Mouse (Mus musculus): ENCODE data around the gene Nav2.

Gene Nav2

DNA sequence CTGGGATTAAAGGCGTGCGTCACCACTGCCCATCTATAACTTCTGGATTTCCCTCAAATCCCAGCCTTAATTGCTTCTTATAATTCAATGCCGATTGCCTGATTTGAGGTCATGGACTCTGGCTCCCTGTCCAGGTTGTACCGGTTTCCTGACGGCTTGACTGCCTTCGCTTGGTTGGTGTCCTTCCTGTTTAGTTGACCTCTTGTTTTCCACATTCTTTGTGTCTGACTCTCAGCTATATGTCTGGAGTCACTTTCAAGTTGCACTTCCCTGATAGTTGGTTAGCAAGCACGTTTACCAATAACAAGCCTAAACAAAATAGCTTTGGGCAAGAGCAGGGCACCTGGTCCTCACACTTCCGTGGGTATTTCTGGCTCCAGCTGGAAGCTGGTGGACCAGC lies 625.1 kb downstream of the Nav2 start:
- no peak for DNase-seq

DNA sequence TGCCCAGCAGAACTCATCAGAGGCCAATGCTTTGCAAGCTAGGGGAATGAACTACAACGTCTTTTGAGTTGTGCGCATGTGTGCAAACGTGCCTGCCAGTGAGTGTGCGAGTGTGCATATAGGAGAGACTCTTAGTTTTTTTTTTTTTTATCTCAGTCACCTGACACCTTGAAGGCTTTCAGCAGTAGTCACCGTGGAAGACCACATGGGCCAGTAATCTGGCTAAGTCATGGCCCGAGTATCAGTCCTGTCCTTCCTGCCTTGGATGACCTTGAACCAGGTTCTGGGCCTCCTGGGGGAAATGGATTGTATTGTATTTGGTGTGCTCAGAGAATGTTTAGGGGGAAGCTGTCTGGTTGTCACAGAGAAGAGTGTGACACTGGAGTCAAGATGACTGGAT lies 625.7 kb downstream of the Nav2 start:
- no peak for DNase-seq

DNA sequence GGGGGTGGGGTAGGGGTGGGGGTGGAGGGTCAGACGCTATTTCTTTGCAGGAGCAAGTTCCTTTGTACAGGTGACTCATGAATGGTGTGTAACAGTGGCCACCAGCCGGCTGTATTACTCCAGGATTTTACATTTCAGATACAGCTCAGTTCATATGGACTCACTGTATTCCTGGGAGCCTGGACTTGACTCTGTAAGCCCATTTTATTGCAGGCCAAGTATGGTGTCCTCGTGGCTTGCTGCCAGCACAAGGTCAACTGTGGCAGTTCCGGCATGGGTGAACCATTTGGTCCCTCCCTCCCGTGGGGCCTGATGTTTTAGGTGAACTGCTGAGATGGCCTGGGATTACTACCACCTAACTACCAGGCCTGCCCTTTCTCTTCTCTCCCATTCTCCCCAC lies 629.8 kb downstream of the Nav2 start:
- DNase-seq: no peak

DNA sequence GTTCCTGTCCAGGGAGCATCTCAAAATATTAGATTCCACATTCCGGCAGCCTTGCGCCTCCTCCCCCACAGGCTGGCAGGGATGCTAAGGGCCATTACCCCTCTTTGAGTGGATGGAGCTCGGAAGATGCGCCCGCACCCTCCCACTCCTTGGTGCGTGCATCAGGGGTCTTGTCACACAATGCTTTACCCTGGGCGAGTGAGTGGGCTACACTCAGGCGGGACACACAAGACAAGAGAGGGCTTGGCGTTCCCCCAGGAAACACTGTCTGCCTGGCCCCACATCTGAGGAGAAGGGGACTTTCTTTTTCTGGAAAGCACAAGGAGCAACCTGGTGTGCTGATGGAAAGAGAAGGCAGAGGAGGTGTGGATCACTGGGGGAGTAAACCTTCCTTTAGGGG lies 631.7 kb downstream of the Nav2 start:
- no peak for DNase-seq

DNA sequence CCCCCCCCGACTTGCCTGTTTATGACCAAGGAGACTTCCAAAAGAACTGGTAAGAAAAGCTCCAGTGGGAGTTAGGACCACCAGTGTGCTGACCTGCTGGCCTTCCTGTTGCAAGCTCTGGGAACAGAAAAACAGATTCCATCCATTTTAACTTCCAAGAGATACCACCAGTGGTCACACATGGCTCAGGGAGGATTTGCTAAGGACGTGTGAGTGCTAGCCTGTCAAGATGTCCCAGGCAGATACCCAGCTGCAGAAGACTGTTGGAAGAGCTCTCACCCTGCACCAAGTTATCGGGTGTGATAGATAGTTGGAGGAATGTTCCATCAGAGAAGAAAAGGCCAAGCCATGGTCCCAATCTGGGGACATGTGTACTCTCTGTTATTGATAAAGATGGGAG lies 633.6 kb downstream of the Nav2 start:
- DNase-seq: no peak

DNA sequence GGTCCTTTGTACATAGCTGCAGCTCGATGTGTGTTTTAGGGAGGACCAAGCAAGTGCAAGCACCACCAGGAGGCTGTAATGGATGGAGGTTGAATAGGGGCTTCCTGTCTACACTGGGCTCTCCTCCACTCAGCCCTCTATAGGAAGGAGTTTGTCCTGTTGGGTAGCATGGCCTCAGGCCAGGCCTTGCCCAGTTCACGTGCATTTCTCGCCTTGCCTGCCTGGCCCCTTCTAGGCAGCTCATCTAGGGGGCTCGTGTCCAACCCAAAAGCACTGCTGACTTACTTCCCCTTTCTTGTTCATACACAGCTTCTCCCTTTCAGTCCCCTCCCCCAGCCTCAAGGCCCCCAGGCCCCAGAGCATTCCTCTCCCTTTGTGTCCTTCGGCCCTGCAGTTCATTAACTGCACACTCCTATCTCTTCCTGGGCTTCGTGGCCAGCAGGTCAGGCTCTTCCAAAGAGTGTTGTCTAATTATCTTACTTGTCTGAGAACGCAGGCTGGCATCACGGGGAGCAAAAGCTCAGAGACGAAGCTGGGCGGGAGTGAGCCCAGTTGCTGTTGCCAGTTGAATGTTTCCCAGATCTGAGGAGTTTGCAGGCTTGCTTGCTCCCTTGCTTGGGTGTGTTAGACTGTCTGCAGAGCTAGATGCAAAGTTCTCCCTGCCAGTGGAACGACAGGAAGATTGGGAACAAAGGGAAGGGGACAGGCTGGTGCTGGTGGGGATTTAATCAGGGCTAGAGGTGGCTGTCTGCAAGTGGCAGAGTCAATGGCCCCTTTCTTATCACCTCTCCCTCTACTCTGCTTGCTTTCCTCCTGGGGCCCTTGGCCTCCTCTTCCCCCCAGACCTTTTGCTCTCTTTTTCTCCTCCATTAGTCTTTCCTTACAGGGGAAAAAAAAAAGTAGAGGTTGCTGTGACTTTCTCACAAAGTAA lies 636.5 kb downstream of the Nav2 start:
- no peak for DNase-seq

DNA sequence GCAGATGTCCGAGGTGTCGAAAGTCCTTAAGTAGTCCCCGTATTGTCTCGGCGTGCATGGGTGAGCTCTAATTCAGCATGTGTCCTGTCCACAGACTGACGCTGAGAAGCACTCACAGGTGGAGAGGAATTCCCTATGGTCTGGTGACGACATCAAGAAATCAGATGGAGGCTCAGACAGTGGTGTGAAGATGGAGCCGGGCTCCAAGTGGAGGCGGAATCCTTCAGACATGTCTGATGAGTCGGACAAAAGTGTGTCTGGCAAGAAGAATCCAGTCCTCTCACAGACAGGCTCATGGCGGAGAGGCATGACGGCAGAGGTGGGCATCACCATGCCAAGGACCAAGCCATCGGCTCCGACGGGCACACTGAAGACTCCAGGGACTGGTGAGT lies 637.2 kb downstream of the Nav2 start:
- no peak for DNase-seq

DNA sequence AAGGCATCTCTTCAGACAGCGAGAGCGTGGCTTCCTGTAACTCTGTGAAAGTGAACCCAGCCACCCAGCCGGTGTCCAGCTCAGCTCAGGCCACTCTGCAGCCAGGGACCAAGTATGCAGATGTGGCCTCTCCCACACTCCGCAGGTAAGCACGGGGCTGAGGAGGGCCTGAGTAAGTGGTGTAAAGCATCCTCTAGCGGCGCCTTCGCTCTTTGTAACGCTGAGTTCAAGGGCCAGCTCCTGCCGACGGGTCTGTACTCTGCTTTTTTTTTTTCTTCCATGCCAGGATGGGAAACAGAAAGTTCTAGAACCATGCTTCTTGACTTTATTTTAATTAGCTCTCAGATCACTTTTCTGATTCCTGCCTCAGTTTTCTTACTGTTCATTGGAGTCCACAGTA lies 639.9 kb downstream of the Nav2 start:
- DNase-seq: peak; percentile 37

DNA sequence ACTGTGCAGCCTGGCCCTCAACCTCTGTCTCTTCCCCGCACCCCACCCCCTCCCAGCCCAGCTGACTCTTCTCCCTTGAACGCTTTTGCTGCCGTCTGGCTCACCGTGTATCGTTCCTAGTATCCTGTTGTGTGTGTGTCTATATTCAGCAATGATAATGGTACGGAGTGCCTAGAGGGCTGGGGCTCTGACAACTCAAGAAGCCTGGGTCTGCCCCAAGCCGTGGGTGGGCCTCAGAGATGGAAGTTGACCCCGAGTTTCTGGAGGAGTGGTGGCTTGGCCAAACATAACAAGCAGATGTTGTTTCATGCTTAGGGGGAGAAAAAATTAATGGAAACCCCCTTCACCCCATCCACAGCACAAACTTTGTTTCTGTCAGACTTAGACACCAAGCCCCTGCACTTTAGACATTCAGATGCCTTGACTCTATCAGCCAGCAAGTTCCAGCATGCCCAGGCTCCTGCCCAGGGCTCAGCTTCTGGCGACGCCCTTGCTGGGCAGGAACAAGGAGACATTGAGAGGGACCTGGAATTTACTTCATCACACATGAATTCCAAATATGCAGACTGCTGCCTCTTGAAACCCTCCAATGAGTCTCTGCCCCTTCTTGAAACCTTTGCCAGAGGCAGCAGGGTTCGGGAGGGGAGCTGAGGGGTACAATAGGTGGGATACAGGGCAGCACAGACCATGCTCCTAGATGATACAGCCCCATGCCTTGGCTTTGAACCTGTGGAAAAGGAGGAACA lies 644.9 kb downstream of the Nav2 start:
- peak; percentile 51 for DNase-seq

DNA sequence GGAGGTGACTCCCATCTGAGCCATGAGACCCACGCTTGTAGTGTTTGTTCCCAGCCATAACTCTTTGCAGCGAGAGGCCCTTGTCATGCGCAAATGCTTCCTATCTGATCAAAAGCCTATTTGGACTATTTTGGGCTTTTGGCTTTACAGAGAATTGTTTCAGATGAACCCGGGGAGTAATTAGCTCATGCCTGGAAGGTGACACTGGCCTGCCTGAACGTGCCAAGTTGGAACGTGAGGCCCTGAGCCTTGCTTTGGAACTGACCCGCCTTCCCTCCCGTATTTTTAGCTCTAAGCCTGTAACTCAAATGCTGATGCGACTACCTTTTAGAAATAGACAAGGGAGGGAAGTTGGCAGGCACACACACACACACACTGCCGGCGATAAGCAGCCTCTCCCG lies 649.7 kb downstream of the Nav2 start:
- no peak for DNase-seq

DNA sequence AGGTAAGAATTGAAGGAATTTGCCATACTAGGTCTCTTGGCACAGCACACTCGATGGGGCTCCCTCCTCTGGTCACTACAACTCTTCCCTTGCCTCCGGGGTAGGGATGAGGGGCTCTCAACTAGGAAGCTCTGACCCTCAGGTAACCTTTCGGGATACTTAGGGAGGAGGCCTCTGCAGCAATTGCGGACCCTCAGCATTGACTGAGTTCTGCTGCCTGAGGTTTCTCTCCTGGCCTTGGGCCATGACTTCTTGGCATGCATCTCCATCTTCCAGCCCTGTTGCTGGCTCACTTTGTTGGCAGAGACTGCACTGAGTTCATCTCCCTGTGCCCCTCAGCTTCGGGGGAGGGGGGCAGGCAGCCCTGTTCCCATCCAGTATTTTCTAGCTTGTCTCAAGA lies 650.4 kb downstream of the Nav2 start:
- peak; percentile 45 for DNase-seq

DNA sequence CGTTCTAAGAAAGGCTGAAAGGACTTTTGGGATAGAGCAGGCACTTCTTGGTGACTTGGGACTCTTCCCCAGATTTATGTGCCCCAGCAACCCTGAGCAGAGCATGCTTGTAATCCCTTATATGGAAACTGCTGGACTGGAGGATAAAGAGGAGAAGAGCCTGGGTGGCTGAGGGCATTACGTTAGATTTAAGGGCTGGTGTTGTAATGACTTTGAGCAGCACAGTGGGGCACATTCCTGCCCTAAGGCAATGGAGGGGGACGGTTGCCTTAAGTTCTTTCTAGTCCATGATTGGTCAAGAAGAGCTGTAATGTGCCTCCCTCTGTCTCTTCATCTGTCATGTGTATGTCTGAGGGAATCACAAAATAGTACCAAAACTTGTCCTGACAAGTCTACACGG lies 651.5 kb downstream of the Nav2 start:
- no peak for DNase-seq

DNA sequence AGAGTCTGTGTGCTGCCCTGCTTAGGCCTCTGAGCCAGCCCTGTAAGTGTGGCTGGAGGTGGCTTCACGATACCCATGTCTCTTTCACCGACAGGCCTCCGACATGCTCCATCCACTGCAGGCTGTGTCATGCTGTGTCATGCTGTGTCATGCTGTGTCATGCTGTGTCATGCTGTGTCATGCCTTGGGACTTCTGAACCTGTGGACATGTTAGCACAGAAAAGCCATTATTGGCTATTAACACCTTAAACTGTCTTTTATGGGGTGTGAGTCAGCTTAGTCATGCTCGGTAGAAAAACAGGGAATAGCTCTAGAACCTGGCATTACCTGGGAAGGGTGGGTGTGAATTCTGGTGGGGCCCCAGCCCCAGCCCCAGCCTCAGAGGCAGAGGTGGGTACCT lies 653.9 kb downstream of the Nav2 start:
- no peak for DNase-seq

DNA sequence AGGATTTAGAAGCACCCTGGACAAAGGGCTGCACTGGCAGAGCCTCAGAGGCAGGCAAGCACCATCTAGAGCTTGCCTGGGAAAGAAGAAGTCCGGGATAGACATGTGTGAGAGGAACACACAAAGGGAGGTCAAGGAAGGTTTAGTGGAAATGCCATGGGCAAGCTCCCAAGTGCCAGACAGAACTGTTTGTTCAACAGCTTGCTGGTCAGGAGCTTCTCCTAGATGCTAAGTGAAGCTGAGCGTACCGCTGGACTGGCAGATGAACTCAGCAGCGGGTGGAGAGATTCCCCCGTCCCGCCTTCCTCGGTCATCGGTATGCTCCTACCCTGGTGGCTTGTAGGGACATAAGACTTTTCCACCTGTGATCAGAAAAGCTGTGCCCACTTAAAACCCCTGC lies 654.3 kb downstream of the Nav2 start:
- DNase-seq: no peak

DNA sequence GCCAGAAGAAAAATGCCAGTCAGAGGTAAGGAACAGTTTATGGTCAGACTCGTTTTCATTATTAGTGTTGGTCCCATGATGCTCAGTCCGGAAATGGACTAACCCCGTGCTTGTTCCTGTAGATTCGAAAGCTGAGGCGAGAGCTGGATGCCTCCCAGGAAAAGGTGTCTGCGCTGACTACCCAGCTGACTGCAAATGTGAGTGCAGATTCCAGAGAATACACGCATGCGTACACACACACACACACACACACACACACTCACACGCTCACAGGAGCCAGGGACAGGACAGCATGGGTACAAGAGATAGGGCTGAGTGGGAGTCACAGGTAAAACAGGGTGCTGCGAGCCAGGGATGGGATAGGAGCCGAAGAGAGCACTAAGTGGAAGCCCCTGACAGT lies 656.6 kb downstream of the Nav2 start:
- no peak for DNase-seq

DNA sequence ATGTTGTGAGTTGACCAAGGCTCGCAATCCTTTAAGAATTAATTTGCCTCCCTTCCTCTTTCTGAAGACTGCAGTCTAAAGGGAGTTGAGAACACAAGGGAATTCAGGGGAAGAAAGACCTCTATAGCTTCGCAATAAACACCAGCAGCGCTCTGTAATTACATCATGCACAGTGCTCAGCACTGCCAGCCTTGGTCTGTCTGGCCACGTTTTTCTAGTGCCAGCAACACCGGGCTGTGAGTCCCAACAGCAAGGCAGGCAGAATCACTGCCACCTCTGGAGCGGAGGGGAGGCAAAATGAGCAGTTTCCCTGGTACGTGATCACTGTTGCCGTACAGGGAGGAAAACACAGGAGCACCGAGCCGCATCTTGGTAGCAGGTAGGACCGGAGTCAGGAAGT lies 657.3 kb downstream of the Nav2 start:
- DNase-seq: no peak

DNA sequence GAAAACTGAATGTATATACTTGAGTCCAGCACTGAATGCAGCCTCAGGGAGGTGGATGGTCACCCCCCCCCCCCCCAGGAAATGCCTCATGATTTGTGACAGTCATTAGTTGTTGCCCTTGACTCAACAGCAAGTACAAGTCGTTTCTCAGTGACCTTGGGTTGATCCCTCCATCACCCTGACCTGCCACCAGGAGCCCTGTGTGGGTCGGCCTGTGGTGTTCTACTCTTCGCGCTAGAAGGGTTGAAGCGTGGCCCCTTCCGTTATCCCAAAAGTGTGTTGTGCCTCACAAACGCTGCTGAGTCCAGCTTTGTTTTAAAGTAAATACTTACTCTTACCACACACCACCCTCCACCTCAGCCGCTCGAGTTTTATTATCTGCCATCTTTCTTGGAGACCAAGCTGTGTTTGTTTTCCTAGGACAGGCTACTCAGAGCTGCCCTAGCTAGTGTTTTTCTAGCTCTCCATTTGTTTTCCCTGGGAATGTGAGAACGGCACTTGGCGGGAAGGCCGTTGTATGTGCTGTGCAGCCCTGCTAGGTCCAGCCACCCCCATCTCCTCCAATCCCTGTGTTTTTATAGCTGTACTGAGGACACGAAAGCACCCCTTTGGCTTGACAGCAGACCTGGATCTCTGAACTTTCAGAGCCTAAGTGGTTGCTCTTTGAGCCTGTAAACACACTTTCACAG lies 659.0 kb downstream of the Nav2 start:
- DNase-seq: no peak

DNA sequence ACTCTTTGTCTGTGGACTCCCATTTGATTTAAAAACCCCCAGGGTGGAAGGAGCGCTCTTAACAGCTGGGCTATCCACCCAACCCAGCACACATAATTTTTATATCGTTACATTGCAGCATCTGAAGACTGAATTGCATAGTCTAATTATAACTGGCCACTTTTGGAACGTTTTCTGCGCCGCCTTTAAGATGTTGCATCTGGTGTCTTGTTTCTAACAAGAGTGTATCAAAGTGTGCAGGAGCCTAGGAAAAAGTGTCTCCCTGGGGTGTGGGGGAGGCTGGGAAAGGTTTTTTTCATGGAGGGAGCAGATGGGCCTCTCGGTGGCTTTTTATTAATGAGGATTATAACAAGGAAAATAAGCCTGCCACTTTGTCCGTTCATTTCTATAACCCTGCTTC lies 661.1 kb downstream of the Nav2 start:
- DNase-seq: no peak

DNA sequence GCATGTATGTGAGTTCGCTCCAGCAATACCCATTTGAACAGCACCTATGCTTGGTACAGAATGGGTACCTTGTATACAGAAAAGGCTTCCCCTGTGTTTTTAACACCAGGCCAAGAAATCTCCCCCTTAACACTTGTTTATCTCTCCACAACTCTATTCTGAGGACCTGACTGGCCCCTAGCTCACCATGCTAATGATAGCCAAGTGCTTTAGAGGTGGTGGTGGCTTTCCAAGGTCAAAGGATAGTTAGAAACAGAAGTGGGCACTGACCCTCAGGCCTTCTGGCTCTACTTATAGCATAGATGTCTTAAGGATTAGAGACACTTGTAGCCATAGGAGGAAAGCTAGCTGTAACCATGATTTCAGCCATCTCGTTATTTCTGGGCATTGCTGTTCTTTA lies 663.1 kb downstream of the Nav2 start:
- DNase-seq: no peak

DNA sequence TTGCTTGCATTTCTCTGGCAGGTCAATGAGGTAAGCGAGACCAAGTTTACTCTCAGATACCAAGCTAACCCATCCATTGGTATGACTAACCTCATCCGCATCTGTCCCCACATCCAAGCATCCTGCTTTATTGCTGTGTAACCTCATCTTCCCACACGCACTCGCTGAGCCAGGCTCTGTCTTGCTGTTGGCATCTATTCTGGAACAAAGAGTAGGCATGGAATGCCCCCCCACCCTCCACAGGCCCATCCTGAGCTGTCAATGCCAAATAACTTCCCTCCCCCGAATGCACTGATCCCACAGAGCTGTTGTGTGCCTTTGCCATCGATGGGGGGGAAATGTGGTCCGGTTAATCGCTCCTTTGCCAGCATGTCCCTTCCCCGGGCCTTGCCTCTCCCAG lies 666.7 kb downstream of the Nav2 start:
- no peak for DNase-seq

DNA sequence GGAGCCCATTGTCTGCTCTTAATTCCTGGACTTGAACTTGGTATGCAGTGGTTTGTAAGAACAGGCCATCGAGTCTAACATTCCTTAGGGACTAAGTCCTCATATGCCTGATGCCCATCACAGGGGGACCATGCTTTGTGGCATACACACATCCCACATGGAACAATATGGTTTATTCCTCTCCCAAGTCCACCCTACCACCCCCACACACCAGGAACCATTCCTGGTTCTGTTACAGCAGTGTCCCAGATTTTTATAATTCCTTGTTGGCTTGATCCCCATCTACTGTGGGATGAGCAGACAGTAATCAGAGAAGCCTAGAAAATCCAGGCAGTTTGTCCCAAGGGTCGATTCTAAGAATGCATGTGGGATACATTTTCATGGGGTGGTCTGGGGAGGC lies 668.6 kb downstream of the Nav2 start:
- DNase-seq: no peak

DNA sequence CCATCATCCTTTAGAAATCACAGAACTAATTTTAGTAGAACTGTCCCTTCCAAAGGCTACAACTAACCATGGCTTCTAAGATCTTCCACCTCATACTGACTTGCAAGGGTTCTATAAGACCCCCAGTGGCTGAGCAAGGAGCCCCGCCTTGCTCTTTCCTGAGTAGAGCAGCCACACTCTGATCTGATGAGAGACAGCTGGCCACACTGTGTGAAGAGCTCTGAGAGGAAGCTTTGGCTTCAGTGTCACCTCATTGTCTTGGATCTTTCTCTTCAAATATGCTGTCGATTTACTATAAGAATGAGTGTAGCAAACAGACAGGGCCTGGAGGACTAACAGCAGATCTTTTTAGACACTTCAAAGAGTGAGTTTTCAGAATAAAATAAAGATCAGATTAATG lies 673.4 kb downstream of the Nav2 start:
- no peak for DNase-seq

DNA sequence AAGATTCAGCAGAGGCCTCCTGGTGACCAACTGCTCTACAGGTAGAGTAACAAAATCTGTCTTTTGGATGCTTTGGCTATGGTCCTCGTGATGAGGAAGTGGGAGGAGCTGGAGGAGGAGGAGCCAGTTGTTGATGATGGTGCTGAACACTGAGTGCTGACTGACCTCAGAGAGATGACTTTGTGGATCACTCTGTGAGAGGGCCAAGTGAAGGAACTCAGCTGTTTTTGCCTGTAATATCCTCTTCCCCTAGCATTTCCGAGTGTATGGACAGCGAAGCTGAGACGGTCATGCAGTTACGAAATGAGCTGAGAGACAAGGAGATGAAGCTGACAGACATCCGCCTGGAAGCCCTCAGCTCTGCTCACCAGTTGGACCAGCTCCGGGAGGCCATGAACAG lies 674.0 kb downstream of the Nav2 start:
- no peak for DNase-seq

DNA sequence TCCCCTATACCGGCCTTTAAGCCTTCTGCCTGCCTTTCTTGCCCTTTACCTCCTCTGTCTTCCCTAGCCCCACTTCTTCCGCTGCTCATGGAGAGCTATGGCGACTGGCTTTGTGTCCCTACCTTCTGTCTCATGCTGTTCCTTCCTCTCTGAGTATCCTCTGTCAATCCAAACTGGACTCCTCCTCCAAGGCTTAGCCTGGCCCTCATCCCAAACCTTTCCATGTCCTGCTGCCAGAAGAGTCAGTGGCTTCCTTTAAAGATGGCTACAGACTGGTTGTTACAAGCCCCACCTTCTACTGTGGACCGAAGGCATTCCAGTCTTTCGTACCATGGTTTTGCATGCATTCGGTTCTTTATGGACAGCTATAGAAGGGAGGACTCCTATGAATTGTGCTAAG lies 674.7 kb downstream of the Nav2 start:
- DNase-seq: no peak

Data from lung, postnatal 14 days (tissue).